Mouse (Mus musculus) hindbrain, embryonic 10.5 days (tissue): Measurements from ENCODE around the gene Prnp. TPM values are rescaled to one million over a fixed set of nuclear protein-coding genes. Genes with fewer than 3 reads are reported as not detected.

ENCODE experiments used
- DNase-seq: peaks from one replicate; pipeline ENCODE4 v3.0.0-alpha.2; 2017; ENCODE audit warnings: low spot score
- H3K27ac ChIP-seq: fragments of 300-500 bp; sonication (generic); 2 replicates; pipeline ENCODE4 v1.5.1; 2016; ENCODE audit warnings: mild to moderate bottlenecking, moderate library complexity
- H3K27me3 ChIP-seq: fragments of 300-500 bp; sonication (generic); 2 replicates; pipeline ENCODE4 v1.6.1; 2016; ENCODE audit warnings: mild to moderate bottlenecking; ENCODE audit not compliant: poor library complexity, insufficient read depth, severe bottlenecking
- H3K36me3 ChIP-seq: fragments of 300-500 bp; sonication (generic); 2 replicates; pipeline ENCODE4 v1.6.1; 2016; ENCODE audit warnings: mild to moderate bottlenecking, moderate library complexity
- H3K4me1 ChIP-seq: fragments of 300-500 bp; sonication (generic); replicated peaks from 2 replicates; pipeline ENCODE4 v1.6.1; 2016; ENCODE audit warnings: mild to moderate bottlenecking
- H3K4me3 ChIP-seq: fragments of 300-500 bp; sonication (generic); 2 replicates; pipeline ENCODE4 v1.5.1; 2016; ENCODE audit warnings: mild to moderate bottlenecking, moderate library complexity
- H3K9me3 ChIP-seq: fragments of 300-500 bp; sonication (generic); 2 replicates; pipeline ENCODE4 v1.6.1; 2016; ENCODE audit warnings: mild to moderate bottlenecking, moderate library complexity
- WGBS: fragments of 180-500 bp; shearing (Covaris S2); methylation state at CpG from one replicate; pipeline ENCODE4 v1.1.7; 2016; 5-methylcytosine and 5-hydroxymethylcytosine counted together
- polyA plus RNA-seq: library from polyadenylated mRNA; unstranded; fragments of >200 nt; fragmentation: Nextera tagmentation; extraction: Ambion mirVana; gene quantifications from 2 replicates; pipeline ENCODE4 v1.2.1, GENCODE M21; 2016

Gene Prnp
- polyA plus RNA-seq, 1 experiment from 2014 or later, result 43.7 TPM

DNA sequence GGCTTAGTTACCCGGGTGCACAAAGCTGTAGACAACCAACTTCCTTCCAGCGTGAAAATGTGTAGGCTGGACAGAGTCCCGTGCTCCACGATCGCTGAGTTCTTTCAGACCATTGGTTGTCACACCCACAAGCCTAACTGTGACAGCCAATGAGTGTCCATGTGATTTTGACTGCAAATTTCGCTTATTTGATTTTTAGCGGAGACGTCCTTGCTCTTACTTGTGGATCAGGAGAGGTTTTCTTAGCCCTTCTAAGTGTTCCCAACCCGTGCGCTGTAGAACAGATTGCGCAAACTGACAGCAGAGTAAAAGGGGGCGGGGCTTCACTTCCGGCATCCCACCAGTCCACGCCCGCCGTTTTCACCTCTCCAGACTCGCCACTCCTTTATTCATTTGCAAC is 45.5 kb downstream of the Prnp start:
- peaks cover 57% of the 10 kb centered on the region for H3K27me3 ChIP-seq
- no peak overlapping the region for H3K27ac ChIP-seq
- no peaks in the 10 kb centered on the region for H3K9me3 ChIP-seq
- no peaks in the 10 kb centered on the region for H3K36me3 ChIP-seq
- peak; percentile 38 for DNase-seq
- 5% methylated on average over 17 of the region's 17 CpGs for WGBS
- peak overlapping the region; percentile 50 for H3K4me3 ChIP-seq
- H3K4me1 ChIP-seq, result peaks cover 28% of the 10 kb centered on the region

DNA sequence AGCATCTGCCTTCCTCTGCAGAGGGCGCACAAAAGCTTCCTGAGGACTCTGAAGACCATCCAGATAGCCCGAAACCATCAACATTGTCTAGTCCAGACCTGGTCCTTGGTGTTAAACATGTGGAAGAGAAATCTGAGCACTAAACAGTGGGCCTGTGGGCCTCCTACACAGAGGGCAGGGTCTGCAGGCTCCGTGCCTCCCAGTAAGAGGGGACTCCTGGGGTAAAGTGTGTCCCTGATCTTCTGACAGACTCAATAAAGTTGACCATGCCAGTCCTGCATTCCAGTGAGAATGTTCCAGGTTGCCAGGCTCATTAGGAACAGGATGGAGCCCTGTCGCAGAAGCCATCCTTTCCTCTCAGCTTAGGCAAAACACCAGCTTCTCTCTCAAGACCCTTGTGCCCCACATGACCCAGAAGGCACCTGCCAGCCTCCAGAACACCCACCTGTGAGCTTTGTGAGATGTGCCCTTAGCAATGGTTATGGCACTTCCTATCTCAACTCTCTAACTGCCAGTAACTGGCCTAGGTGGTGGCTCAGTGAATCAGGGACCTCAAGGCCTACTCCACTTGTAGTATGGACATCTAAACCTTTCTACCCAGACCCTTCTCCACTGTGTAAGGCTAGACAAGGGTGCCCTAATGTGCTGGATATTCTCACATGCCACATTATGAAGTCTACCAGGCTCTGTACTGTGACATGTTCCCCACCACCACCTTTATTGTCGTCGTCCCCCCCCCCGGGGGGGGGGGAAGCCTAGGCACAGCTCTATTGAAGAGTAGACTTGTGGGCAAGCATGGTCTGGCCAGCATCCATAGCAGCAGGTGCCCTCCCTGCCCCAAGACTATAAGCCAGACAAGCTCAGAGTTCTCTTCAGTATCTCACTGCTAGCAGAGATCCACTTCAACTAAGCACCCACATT is 46.9 kb downstream of the Prnp start:
- no peaks in the 10 kb centered on the region for H3K36me3 ChIP-seq
- no peak for DNase-seq
- 86% methylated on average over 7 of the region's 7 CpGs for WGBS

DNA sequence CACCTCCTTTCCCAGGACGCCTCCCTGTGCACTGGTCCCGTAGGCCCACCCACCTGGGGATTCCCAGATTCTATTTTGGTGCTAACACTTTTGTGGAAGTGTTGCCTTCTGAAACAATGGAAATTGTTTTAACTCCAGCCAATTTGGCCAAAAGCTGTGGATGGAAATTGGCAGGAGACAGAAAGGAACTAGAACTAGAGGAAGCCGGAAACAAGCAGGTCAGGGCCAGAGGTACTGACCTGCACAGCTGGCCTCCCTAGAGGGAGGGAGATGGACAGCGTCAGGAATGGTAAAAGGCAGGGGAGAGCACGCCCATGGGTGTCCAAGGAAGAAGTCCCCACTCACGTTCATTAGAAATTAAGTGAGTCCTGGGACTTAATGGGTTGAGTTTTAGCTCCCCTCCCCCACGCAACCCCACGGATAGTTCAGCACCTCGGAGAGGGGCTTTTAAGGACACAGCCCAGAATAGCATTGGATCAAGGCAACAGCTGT is 48.0 kb downstream of the Prnp start:
- peak; percentile 16 for DNase-seq
- 57% methylated on average over 9 of the region's 9 CpGs for WGBS
- H3K9me3 ChIP-seq, result no peaks in the 10 kb centered on the region

More for the DNA sequence above, 46.9 kb downstream of the Prnp start:
- Histone ChIP-seq H3K27ac (no peak overlapping the region), H3K4me3 (no peak overlapping the region), H3K27me3 (peaks cover 45% of the 10 kb centered on the region), H3K9me3 (no peaks in the 10 kb centered on the region), H3K4me1 (peaks cover 22% of the 10 kb centered on the region)

DNA sequence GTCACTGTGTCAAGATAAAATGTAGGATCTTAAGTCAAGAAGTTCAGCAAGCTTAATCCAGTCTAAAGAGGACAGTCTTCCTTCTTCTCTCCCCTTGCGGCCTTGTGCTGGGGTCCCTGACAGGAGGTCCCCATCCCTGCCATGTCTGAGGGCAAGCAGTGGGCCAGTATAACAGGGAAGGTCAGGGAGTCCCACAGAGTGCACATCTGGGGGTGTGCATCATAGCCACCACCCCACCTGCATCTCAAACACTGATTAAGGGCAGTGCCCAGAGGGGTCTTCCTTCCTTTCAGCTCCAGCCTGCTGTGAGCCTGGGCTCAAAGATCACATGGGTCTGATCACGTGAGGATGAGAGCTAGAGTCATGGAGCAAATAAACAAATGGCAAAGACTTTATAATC is 51.9 kb downstream of the Prnp start:
- 72% methylated on average over 2 of the region's 2 CpGs for WGBS
- H3K27ac ChIP-seq, result no peak overlapping the region
- no peak overlapping the region for H3K4me3 ChIP-seq
- H3K27me3 ChIP-seq, result no peaks in the 10 kb centered on the region
- H3K4me1 ChIP-seq, result no peaks in the 10 kb centered on the region
- H3K9me3 ChIP-seq, result no peaks in the 10 kb centered on the region
- no peak for DNase-seq
- no peaks in the 10 kb centered on the region for H3K36me3 ChIP-seq

More for the DNA sequence above, 48.0 kb downstream of the Prnp start:
- Histone ChIP-seq H3K4me3 (no peak overlapping the region), H3K27me3 (peaks cover 33% of the 10 kb centered on the region), H3K27ac (no peak overlapping the region), H3K36me3 (no peaks in the 10 kb centered on the region), H3K4me1 (peaks cover 19% of the 10 kb centered on the region)

DNA sequence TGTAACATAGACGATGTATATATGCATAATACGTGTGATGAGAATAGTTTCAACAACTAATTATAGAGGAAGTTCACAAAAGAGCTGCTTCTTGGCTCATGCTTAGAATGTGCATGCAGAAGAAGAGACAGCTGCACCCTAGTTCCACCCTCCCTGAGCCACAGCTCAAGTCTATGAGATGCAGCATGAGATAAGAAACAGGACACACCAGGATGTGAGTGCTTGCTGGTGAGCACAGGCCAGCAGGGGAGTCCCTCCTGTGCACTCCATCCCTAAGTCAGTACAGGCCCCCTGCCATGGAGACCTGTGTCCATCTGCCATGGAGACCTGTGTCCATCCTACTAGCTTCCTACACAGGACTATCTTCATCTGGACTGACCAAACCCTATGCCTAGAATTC is 60.9 kb downstream of the Prnp start:
- no peaks in the 10 kb centered on the region for H3K36me3 ChIP-seq
- DNase-seq, result no peak
- H3K4me1 ChIP-seq, result no peaks in the 10 kb centered on the region
- H3K9me3 ChIP-seq, result no peaks in the 10 kb centered on the region
- 95% methylated on average over 2 of the region's 2 CpGs for WGBS
- H3K27me3 ChIP-seq, result no peaks in the 10 kb centered on the region
- H3K27ac ChIP-seq, result no peak overlapping the region
- no peak overlapping the region for H3K4me3 ChIP-seq

DNA sequence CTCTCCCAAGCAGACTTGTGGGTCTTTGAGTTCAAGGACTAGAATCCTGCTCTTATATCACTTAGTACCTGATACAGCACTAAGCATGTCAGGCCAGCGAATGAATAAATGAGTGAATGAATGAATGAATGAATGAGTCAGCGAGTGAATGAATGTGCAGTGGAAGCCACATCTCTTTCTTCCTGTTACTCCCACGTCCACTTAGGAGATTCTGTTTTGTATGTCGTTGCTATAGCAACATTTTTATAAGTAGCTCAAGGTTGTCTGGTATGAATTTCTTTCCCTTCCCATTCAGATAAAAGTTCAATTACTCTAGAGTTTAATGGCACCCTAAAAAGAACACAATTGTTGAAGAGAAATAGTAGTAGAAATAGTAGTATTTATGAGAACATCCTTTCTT is 61.4 kb downstream of the Prnp start:
- 86% methylated on average over 4 of the region's 4 CpGs for WGBS
- H3K9me3 ChIP-seq, result no peaks in the 10 kb centered on the region

DNA sequence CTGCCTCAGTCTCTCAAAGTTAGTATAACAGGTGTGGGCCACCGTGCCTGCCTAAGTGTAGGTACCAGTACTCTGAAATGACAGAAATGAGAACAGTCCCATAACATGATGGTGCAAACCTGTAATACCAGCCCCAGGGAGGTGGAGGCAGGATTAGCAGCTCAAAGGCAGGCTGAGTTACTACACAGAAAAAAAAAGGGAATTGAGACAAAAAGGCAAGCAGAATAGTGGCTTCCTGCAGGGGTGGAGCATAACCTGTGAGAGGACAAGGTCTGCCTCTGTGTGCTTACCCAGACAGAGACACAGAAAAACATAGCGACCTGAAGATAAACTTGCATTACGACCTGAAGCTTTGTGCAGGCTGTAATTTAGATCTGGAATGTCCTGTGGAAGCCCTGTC is 66.9 kb downstream of the Prnp start:
- no peaks in the 10 kb centered on the region for H3K27me3 ChIP-seq
- H3K36me3 ChIP-seq, result no peaks in the 10 kb centered on the region
- no peak for DNase-seq
- no peak overlapping the region for H3K27ac ChIP-seq
- 0 out of 2 replicates have a peak, but pooled peaks cover 7% of the 10 kb centered on the region for H3K9me3 ChIP-seq
- 78% methylated on average over 3 of the region's 3 CpGs for WGBS
- no peak overlapping the region for H3K4me3 ChIP-seq
- peaks cover 6% of the 10 kb centered on the region; the same call in 1 of the 2 replicates for H3K4me1 ChIP-seq

More for the DNA sequence above, 61.4 kb downstream of the Prnp start:
- Histone ChIP-seq H3K4me3 (no peak overlapping the region), H3K27me3 (no peaks in the 10 kb centered on the region), H3K27ac (no peak overlapping the region), H3K4me1 (no peaks in the 10 kb centered on the region), H3K36me3 (no peaks in the 10 kb centered on the region)
- DNase-seq, result no peak

DNA sequence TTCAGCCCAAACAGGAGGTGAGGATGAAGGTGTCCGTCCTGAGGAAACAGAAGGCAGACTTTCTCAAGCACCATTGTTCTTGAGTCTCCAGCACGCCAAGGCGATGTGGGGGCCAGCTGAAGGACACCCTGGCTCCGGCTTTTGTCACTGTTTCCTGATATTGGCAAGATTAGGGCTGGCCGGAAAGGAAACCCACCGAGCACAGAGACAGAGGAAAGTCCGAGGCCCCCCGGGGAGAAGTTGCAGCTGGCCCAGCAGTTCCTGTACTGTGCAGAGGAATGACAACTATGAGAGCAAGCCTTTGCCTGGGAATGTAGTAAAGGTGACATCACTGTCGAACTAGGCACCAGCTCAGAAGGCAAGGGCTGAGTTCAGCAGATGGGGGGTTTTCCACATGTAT is 71.1 kb downstream of the Prnp start:
- Histone ChIP-seq H3K4me3 (no peak overlapping the region), H3K9me3 (0 out of 2 replicates have a peak, but pooled peaks cover 7% of the 10 kb centered on the region), H3K27me3 (no peaks in the 10 kb centered on the region), H3K4me1 (peaks cover 6% of the 10 kb centered on the region; the same call in 1 of the 2 replicates), H3K36me3 (no peaks in the 10 kb centered on the region), H3K27ac (no peak overlapping the region)
- WGBS, result 47% methylated on average over 9 of the region's 9 CpGs
- peak; percentile 27 for DNase-seq

DNA sequence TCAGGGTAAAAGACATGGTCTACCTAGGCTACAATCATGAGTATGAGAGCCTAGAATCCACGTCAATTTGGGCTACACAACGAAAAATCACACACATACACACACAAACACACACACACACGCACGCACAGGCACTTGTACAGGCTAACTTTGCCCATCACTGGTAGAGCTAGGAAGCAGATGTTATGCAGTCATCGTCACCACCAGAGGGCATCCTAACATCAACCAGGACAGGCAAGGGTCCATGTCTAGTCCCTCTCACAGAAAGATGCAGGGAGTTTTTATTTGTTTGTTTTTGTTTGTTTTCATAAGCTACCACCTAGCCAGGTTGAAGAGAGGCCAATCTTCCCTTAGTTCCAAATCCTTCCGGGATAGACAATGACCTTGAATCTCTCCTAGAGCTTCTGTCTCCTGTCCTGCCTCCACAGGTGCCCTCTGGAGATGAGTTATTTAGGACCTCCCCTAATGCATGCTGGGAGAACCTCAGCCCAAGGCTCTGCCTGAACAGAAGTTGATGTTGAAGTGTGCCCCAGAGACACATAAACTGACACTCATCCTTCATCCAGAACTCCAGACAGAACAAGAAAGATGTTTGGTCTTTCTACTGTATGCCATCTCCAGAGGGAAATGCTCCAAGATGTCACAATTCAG is 72.9 kb downstream of the Prnp start:
- H3K27me3 ChIP-seq, result no peaks in the 10 kb centered on the region
- no peaks in the 10 kb centered on the region for H3K36me3 ChIP-seq
- no peak overlapping the region for H3K4me3 ChIP-seq
- DNase-seq, result peak; percentile 67
- WGBS, result 26% methylated on average over 6 of the region's 6 CpGs
- no peak overlapping the region for H3K27ac ChIP-seq
- peaks cover 6% of the 10 kb centered on the region; the same call in 1 of the 2 replicates for H3K4me1 ChIP-seq
- H3K9me3 ChIP-seq, result 0 out of 2 replicates have a peak, but pooled peaks cover 5% of the 10 kb centered on the region

DNA sequence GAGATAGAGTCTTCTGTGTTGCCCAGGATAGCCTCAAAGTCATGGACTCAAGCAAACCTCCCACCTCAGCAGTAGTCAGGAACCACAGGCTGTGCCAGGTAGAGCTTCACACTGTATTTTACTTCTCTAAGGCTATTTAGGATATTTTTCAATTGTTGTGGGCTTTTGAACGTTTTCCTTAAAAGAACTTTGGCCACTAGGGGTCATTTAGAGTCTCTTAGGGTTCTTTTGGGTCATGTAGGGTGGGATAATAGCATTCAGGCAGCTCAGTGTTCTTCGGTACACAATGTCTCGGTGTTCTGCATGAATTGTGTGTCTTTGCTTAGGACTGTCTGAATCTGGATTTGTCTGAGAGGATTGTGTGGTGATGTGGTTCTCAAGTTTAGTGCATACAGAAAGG is 78.2 kb downstream of the Prnp start:
- H3K36me3 ChIP-seq, result peaks cover 4% of the 10 kb centered on the region; the same call in 1 of the 2 replicates
- H3K27me3 ChIP-seq, result no peaks in the 10 kb centered on the region
- no peaks in the 10 kb centered on the region for H3K9me3 ChIP-seq
- 48% methylated on average over 3 of the region's 3 CpGs for WGBS
- H3K27ac ChIP-seq, result no peak overlapping the region
- no peak overlapping the region for H3K4me3 ChIP-seq
- H3K4me1 ChIP-seq, result no peaks in the 10 kb centered on the region
- DNase-seq, result no peak
